Mouse (Mus musculus): ENCODE results near the gene Lrp11.

DNA sequence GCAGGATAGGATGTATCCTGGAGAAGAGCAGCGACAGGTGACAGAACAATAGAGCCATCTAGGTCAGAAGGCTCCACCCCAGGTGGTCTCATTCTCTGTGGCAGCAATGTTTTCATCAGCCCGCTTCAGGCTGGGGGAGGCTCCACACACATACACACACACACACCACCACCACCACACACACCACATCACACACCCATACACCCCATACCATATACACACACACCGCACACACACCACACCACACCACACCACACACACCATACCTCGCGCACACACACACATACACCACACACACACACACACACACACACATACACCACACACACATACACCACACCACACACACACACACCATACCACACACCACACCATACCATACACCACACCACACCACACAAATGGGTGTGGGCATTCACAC lies 30.2 kb downstream of the Lrp11 start:
- TF ChIP-seq MYOG (IDR thresholded peaks at IDR 0.05; ENCODE audit: control insufficient read depth, extremely low read depth, insufficient read length) (no peak), USF1 (IDR thresholded peaks at IDR 0.05; ENCODE audit: low read depth) (no peak), CTCF (IDR thresholded peaks at IDR 0.05; ENCODE audit: control insufficient read depth, insufficient read depth, insufficient read length) (no peak)

Data from C2C12 (cell line).